Mouse (Mus musculus): ENCODE data around the gene Kng1. TPM values are rescaled to one million over a fixed set of nuclear protein-coding genes. Genes with fewer than 3 reads are reported as not detected.
A peak's percentile ranks its signal among the peaks of the same experiment; 100 is the strongest.
"Not testable (repeated sequence)": the region's sequence is repeated elsewhere in the genome, so short reads cannot be mapped to it uniquely, and the experiment has no call there.

The Kng1 gene
- polyA plus RNA-seq, 1 experiment from 2014 or later = 0.16 TPM

DNA sequence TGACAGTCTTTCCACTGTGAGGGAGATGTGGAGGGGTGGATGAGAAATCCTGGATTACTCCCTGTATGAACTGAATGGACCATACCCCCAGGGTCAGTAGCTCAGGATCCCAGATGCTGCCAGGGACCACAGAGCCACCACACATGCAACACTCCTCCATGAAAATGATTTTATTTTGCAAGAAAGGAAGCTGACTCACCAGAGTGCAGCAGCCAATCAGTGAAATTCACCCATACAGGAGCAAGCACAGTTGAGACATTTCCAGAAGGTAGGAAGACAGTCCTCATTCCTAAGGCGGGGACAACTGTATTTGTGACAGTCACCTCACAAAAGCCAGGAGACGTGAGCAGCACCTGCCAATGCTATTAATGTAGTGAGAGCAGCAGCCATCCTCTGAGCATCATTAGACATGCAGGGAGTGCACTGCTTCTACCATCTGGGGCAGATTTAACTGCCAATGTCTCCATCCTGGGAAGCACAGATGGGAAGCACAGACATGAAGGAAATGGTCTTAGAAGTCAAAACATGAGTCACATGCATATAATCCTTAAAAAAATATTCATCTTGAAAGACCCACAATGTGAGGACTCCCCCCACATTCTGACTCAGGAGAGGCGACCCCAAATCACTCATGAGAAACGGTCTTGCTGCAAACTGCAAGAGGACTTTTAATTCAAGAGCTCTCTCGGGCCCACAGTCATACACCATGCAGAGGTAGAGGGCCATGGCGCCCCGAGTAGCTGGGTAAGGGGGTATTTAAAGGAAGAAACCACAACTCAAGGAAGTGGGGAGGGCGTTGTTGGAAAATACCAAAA is 39.8 kb downstream of the Kng1 start:
- not testable (repeated sequence) for H3K9me3 ChIP-seq; H3K36me3 ChIP-seq; ATAC-seq; H3K4me2 ChIP-seq (replicated peaks); H3K27ac ChIP-seq; H3K4me3 ChIP-seq (replicated peaks); H3K9ac ChIP-seq (replicated peaks)
- peaks cover 14% of the 10 kb centered on the region for H3K27me3 ChIP-seq
- H3K4me1 ChIP-seq (replicated peaks) = peaks cover 15% of the 10 kb centered on the region
- 88% methylated on average over 8 of the region's 8 CpGs for WGBS

DNA sequence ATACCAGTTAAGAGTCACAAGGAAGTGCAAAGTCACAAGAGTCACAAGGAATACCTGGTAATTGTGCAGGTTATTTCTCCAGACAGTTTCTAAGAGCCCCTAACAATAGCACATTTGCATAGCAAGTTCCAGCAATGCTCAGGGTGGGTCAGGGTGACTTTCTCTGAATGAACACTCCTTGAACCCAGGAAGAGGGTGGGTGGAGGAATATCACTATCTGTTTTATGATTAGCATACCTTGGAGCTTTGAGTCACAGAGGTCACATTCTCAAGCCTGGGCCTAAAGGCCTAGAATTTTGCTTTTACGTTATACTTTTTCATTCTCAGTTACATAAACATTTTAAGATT is 40.4 kb downstream of the Kng1 start:
- Histone ChIP-seq H3K27me3 (peaks cover 19% of the 10 kb centered on the region), H3K4me1 (replicated peaks) (peaks cover 18% of the 10 kb centered on the region)
- H3K4me2 ChIP-seq (replicated peaks); H3K4me3 ChIP-seq (replicated peaks); H3K9me3 ChIP-seq; H3K36me3 ChIP-seq; H3K27ac ChIP-seq; H3K9ac ChIP-seq (replicated peaks); ATAC-seq: not testable (repeated sequence)
- 100% methylated on average over 1 of the region's 1 CpGs for WGBS

GRCm38 (mm10) chr16:23099632-23100031 is 42.0 kb downstream of the Kng1 start:
- no peaks in the 10 kb centered on the region for H3K9me3 ChIP-seq
- peak overlapping the region; percentile 57 for H3K4me2 ChIP-seq (replicated peaks)
- no peak overlapping the region for H3K27ac ChIP-seq
- WGBS = 2% methylated on average over 12 of the region's 12 CpGs
- H3K4me1 ChIP-seq (replicated peaks) = peaks cover 18% of the 10 kb centered on the region
- H3K27me3 ChIP-seq = peaks cover 19% of the 10 kb centered on the region
- ATAC-seq = no peak
- H3K9ac ChIP-seq (replicated peaks) = peak overlapping the region; percentile 52
- no peaks in the 10 kb centered on the region for H3K36me3 ChIP-seq
- peak overlapping the region; percentile 39 for H3K4me3 ChIP-seq (replicated peaks)

DNA sequence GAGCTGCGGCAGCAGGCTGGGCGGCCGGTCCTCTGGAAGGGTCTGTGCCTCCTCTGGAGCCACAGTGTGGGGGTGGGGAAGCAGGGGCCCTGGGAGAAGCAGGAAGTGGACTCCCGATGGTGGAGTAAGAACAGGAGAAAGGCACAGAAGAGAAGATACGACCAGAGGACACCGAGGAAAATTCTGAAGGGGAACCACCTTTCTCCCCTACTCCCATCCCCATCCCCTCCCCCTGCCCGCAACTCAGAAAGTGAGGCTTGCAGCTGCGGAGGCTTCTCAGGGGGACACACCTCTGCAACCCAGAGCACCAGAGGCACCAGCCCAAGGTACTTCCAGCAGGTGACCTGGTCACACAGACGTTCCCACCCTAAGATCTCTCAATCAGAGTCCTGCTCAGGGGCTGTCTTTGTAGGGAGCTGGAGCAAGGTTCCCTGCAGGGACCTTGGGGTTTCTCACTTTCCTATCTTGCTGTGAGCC is 42.5 kb downstream of the Kng1 start:
- Histone ChIP-seq H3K4me1 (replicated peaks) (peaks cover 18% of the 10 kb centered on the region), H3K27me3 (peaks cover 19% of the 10 kb centered on the region), H3K4me3 (replicated peaks) (peak overlapping the region; percentile 39), H3K27ac (no peak overlapping the region), H3K9ac (replicated peaks) (peak overlapping the region; percentile 52), H3K4me2 (replicated peaks) (peak overlapping the region; percentile 57), H3K36me3 (no peaks in the 10 kb centered on the region), H3K9me3 (no peaks in the 10 kb centered on the region)
- 0% methylated on average over 9 of the region's 9 CpGs for WGBS
- peak; percentile 76 for ATAC-seq

DNA sequence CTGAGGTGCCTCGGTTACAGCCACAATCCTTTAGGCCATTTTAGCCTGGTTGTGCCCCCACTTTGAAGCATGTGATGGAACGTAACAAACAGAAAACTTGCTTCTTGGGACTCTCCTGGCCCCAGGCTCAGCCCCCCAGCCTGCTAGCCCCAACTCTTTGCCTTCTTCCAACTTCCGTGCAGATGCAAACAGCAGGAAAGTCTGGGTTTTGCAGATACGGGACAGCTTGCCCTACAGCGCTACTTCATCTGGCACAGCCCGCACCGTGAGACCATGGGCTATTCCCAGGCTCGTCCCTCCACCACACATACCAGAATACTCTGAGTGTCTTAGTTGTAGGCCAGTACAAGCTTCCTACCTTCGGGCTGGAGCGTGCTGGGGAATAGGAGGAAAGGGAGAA is 42.9 kb downstream of the Kng1 start:
- Histone ChIP-seq H3K36me3 (no peaks in the 10 kb centered on the region), H3K4me3 (replicated peaks) (peak overlapping the region; percentile 39), H3K27me3 (peaks cover 19% of the 10 kb centered on the region), H3K4me1 (replicated peaks) (peaks cover 18% of the 10 kb centered on the region), H3K9me3 (no peaks in the 10 kb centered on the region), H3K27ac (no peak overlapping the region), H3K9ac (replicated peaks) (peak overlapping the region; percentile 52; the same call in 1 of the 2 replicates), H3K4me2 (replicated peaks) (peak overlapping the region; percentile 57)
- 12% methylated on average over 10 of the region's 10 CpGs for WGBS
- ATAC-seq = no peak

- peak overlapping the region; percentile 7; the same call in 1 of the 2 replicates for H3K4me3 ChIP-seq (replicated peaks)
Observed at GRCm38 (mm10) chr16:23102340-23103037, 44.8 kb downstream of the Kng1 start.

DNA sequence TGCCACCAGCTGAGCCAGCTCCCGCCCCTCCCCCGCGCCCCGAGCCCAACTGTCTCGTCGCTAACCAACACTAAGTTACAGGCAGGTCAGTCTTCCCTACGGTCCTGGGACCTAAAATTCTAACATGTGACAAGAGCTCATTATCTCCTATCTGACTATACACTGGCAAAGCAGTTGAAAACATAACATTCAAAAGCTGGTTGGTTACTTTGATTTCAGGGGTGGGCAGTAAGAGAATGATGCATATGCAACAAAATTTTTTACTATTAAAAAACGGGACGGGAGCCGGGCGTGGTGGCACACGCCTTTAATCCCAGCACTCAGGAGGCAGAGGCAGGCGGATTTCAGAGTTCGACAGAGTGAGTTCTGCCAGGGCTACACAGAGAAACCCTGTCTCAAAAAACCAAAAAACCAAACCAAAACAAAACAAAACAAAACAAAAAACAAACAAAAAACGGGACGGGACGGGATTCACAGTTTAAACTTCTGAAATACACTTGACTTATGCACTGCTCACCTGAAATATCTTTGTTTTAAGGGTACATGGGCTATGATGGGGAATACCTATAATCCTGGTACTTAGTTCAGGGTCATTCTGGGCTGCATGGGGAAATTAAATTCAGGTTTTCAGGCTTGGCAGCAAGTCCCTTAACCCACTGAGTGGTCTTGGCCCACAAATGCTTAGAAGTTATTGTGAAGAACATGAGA is 45.5 kb downstream of the Kng1 start:
- no peak for ATAC-seq
- H3K27ac ChIP-seq = no peak overlapping the region
- H3K27me3 ChIP-seq = peaks cover 19% of the 10 kb centered on the region
- no peak overlapping the region; the same call in 1 of the 2 replicates for H3K9ac ChIP-seq (replicated peaks)
- H3K4me2 ChIP-seq (replicated peaks) = peak overlapping the region; percentile 35
- H3K4me1 ChIP-seq (replicated peaks) = peaks cover 21% of the 10 kb centered on the region
- no peaks in the 10 kb centered on the region for H3K36me3 ChIP-seq
- WGBS = 49% methylated on average over 17 of the region's 17 CpGs
- no peaks in the 10 kb centered on the region for H3K9me3 ChIP-seq
- H3K4me3 ChIP-seq (replicated peaks) = peak overlapping the region; percentile 7; the same call in 1 of the 2 replicates

More at GRCm38 (mm10) chr16:23102340-23103037, 44.8 kb downstream of the Kng1 start:
- H3K27me3 ChIP-seq = peaks cover 19% of the 10 kb centered on the region
- no peak for ATAC-seq
- H3K4me2 ChIP-seq (replicated peaks) = peak overlapping the region; percentile 35
- H3K9me3 ChIP-seq = no peaks in the 10 kb centered on the region
- peaks cover 21% of the 10 kb centered on the region for H3K4me1 ChIP-seq (replicated peaks)
- H3K36me3 ChIP-seq = no peaks in the 10 kb centered on the region
- 17% methylated on average over 15 of the region's 15 CpGs for WGBS
- no peak overlapping the region; the same call in 1 of the 2 replicates for H3K9ac ChIP-seq (replicated peaks)
- H3K27ac ChIP-seq = no peak overlapping the region

DNA sequence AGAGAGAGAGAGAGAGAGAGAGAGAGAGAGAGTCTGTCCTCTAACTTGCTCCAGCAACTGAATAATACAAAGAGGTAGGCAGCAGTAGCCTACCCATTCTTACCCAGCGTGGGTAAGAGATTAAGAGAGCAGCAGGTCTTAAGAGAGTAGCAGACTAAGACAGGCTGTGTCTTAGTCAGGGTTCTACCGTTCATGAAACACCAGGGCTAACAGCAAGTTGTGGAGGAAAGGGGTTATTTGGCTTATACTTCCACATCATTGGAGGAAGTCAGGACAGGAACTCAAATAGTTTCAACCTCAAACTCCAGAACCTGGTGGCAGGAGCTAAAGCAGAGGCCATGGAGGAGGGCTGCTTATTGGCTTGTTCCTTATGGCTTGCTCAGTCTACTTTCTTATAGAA is 46.2 kb downstream of the Kng1 start:
- ATAC-seq = no peak
- Histone ChIP-seq H3K4me1 (replicated peaks) (peaks cover 23% of the 10 kb centered on the region), H3K9ac (replicated peaks) (no peak overlapping the region), H3K27me3 (peaks cover 19% of the 10 kb centered on the region), H3K27ac (no peak overlapping the region), H3K36me3 (peaks cover 2% of the 10 kb centered on the region; the same call in 1 of the 2 replicates), H3K9me3 (no peaks in the 10 kb centered on the region), H3K4me3 (replicated peaks) (no peak overlapping the region), H3K4me2 (replicated peaks) (no peak overlapping the region)
- WGBS = 50% methylated on average over 2 of the region's 2 CpGs

- Histone ChIP-seq H3K4me2 (replicated peaks) (no peak overlapping the region), H3K36me3 (peaks cover 25% of the 10 kb centered on the region), H3K27me3 (0 out of 2 replicates have a peak, but pooled peaks cover 8% of the 10 kb centered on the region), H3K9ac (replicated peaks) (no peak overlapping the region), H3K9me3 (no peaks in the 10 kb centered on the region), H3K4me3 (replicated peaks) (no peak overlapping the region), H3K4me1 (replicated peaks) (peaks cover 31% of the 10 kb centered on the region), H3K27ac (no peak overlapping the region)
- 87% methylated on average over 7 of the region's 7 CpGs for WGBS
- no peak for ATAC-seq
Observed at GRCm38 (mm10) chr16:23106121-23106520, 48.5 kb downstream of the Kng1 start.

DNA sequence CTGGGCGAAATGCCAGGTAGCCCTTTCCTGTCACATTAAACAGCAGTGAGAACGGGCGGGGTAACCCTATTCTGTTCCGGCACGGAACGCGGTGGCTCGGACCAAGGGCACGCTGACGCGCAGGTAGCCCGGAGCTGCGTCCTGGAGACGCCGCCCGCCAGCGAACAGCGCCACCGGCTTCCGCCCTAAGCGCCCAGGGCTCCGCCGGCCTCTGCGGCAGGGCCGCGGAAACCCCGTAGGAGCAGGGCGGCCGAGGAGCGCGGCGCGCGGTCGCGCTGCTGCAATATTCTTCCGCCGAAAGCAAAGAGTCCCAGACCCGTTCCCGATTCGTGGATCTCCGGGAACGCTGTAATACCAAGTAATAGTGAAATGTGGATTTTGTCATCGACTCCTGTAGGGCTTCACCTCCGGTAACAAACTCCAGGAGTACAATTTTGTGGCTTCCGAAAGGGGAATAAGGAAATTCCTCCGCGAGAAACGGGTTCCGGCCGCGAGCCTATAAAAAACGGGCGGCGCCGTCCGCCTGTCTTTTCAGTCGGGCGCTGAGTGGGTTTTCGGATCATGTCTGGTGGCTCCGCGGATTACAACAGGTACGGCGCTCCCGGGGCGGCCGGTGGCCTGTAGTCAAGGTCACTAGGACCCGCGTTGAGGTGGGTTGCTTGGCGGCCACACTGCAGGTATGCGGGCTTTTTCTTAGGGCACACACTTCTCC is 49.7 kb downstream of the Kng1 start, which contains the start of gene Eif4a2:
Eif4a2 (plus strand) TSS at position 214 of the 712 bp plus-strand sequence.
- peaks cover 38% of the 10 kb centered on the region for H3K36me3 ChIP-seq
- H3K4me1 ChIP-seq (replicated peaks) = peaks cover 43% of the 10 kb centered on the region
- H3K4me3 ChIP-seq (replicated peaks) = peak within 1 kb of the TSS; percentile 81
- 0 out of 2 replicates have a peak, but pooled peaks cover 6% of the 10 kb centered on the region for H3K27me3 ChIP-seq
- H3K27ac ChIP-seq = peak within 1 kb of the TSS; percentile 96
- H3K9me3 ChIP-seq = no peaks in the 10 kb centered on the region
- ATAC-seq = peak; percentile 93
- under 1% methylated on average over 70 of the region's 71 CpGs for WGBS
- H3K9ac ChIP-seq (replicated peaks) = peak within 1 kb of the TSS; percentile 98
- peak within 1 kb of the TSS; percentile 96 for H3K4me2 ChIP-seq (replicated peaks)
